ENCODE assay signal across 9 mouse cellular contexts in genomic region chr5:140609511-140610272, GRCm38 (mm10). TPM values are rescaled to one million over a fixed set of nuclear protein-coding genes. Genes with fewer than 3 reads are reported as not detected.
DNase-seq lines count a peak whose midpoint lies in the region; ATAC-seq and TF ChIP-seq lines count a peak whose summit lies in the region.
"Had no signal": no experiment of that assay in that cellular context is flagged by ENCODE, and none has a peak within 500 bp of the region (broad histone marks: within the 10 kb centered on the region; RNA-seq: fewer than 3 reads in every experiment).

No protein-coding gene starts in this region.

- no peak for TF ChIP-seq EP300 in liver, embryonic 14.5 days (IDR thresholded peaks at IDR 0.05; ENCODE audit: low read depth)

- peaks cover 80% of the 10 kb centered on the region for H3K27me3 ChIP-seq in forebrain, embryonic 10.5 days (ENCODE audit: poor library complexity, severe bottlenecking)
- H3K27me3 ChIP-seq in hindbrain, postnatal 0 days (ENCODE audit: insufficient read depth, low read length) = peaks cover 5% of the 10 kb centered on the region; the same call in 1 of the 2 replicates
- peaks cover 28% of the 10 kb centered on the region for H3K27me3 ChIP-seq in liver, embryonic 14.5 days (ENCODE audit: control insufficient read depth, insufficient read depth, low read length)

- peaks cover 95% of the 10 kb centered on the region for H3K4me1 ChIP-seq in forebrain, embryonic 10.5 days
- peaks cover 11% of the 10 kb centered on the region for H3K4me1 ChIP-seq in hindbrain, postnatal 0 days (ENCODE audit: insufficient read depth, low read length)
- peaks cover 31 to 39% of the 10 kb centered on the region in 2 experiments for H3K4me1 ChIP-seq in liver, embryonic 14.5 days (replicated peaks; ENCODE audit: control insufficient read depth in 2 of 2, insufficient read depth in 2 of 2, low read length in 1 of 2)

- peak overlapping the region; percentile 80 for H3K4me2 ChIP-seq in hindbrain, postnatal 0 days (ENCODE audit: low read depth, low read length)
- peak overlapping the region; percentile 83 for H3K4me2 ChIP-seq in liver, embryonic 14.5 days (ENCODE audit: low read depth)

- DNase-seq in cerebellum, postnatal 14 days = peak; percentile 43 to 55
- DNase-seq in cerebellum, adult 11-12 months = no peak
- no peak for DNase-seq in forebrain, embryonic 10.5 days (ENCODE audit: extremely low spot score, low spot score)
- DNase-seq in hindbrain, postnatal 0 days (ENCODE audit: low spot score) = peak; percentile 82
- DNase-seq in liver, embryonic 14.5 days (ENCODE audit: low read depth in 3 of 3, low spot score in 3 of 3) = no peak
- DNase-seq in neural tube, embryonic 10.5 days (ENCODE audit: extremely low spot score, low spot score) = peak; percentile 39
- no peak for DNase-seq in urinary bladder, postnatal 10 days (ENCODE audit: low spot score)

- peak; percentile 48 for ATAC-seq in CD4-positive, CD25-positive, alpha-beta regulatory T cell, adult 4 months
- ATAC-seq in hindbrain, postnatal 0 days = peak; percentile 33; the same call in 1 of the 2 replicates
- no peak for ATAC-seq in liver, embryonic 14.5 days (ENCODE audit: insufficient read depth)

- TF ChIP-seq CTCF in hindbrain, postnatal 0 days (IDR thresholded peaks at IDR 0.05; ENCODE audit: low read depth) = no peak
- TF ChIP-seq CTCF in liver, embryonic 14.5 days (IDR thresholded peaks at IDR 0.05; ENCODE audit: low read depth) = no peak

- 2% methylated on average over 13 of the region's 13 CpGs for WGBS in forebrain, embryonic 10.5 days
- 13% methylated on average over 13 of the region's 13 CpGs for WGBS in hindbrain, postnatal 0 days
- 28% methylated on average over 13 of the region's 13 CpGs for whole genome bisulfite sequencing in liver, embryonic 14.5 days (ENCODE audit: insufficient replicate concordance)

- H3K36me3 ChIP-seq in forebrain, embryonic 10.5 days (replicated peaks) = peaks cover 29% of the 10 kb centered on the region
- H3K36me3 ChIP-seq in hindbrain, postnatal 0 days (ENCODE audit: insufficient read depth, low read length) = 0 out of 2 replicates have a peak, but pooled peaks cover 4% of the 10 kb centered on the region
- H3K36me3 ChIP-seq in liver, embryonic 14.5 days (replicated peaks; ENCODE audit: control insufficient read depth, insufficient read depth, low read depth) = peaks cover 23% of the 10 kb centered on the region

- peak overlapping the region; percentile 95 for H3K27ac ChIP-seq in forebrain, embryonic 10.5 days
- peak overlapping the region; percentile 83 for H3K27ac ChIP-seq in hindbrain, postnatal 0 days
- no peak overlapping the region; the same call in 1 of the 2 replicates for H3K27ac ChIP-seq in liver, embryonic 14.5 days

- H3K4me3 ChIP-seq in forebrain, embryonic 10.5 days = peak overlapping the region; percentile 70
- peak overlapping the region; percentile 62 for H3K4me3 ChIP-seq in hindbrain, postnatal 0 days (ENCODE audit: low read length)
- peak overlapping the region; percentile 77 to 82 for H3K4me3 ChIP-seq in liver, embryonic 14.5 days (ENCODE audit: insufficient read depth in 1 of 2, low read depth in 2 of 2, low read length in 2 of 2)

- H3K9me3 ChIP-seq in forebrain, embryonic 10.5 days = no peaks in the 10 kb centered on the region
- H3K9me3 ChIP-seq in hindbrain, postnatal 0 days (ENCODE audit: low read length) = no peaks in the 10 kb centered on the region
- H3K9me3 ChIP-seq in liver, embryonic 14.5 days (ENCODE audit: control insufficient read depth, low read length) = no peaks in the 10 kb centered on the region

- H3K9ac ChIP-seq in hindbrain, postnatal 0 days (replicated peaks; ENCODE audit: low read length) = peak overlapping the region; percentile 75; the same call in 1 of the 2 replicates
- H3K9ac ChIP-seq in liver, embryonic 14.5 days (replicated peaks) = peak overlapping the region; percentile 84

RNA-seq across cellular contexts. Expression of gene Lfng, which starts 2.6 kb away (rescaled TPM):
- polyA plus RNA-seq in CD4-positive, CD25-positive, alpha-beta regulatory T cell, adult 4 months (2017; shearing (Covaris generic)) = 10 to 100 TPM; 24.2 to 26.2 TPM
- 33.1 and 33.3 TPM in 2 replicates for polyA plus RNA-seq in forebrain, embryonic 10.5 days (2016; fragmentation: Nextera tagmentation; extraction: Ambion mirVana)
- 81.4 and 112 TPM in 2 replicates for total RNA-seq in hindbrain, postnatal 0 days (2014; rRNA removed)
- 29.7 and 35.1 TPM in 2 replicates for polyA plus RNA-seq in hindbrain, postnatal 0 days (2015; fragmentation: Nextera tagmentation; extraction: Ambion mirVana)
- 12.1 and 15.8 TPM in 2 replicates for polyA plus RNA-seq in liver, embryonic 14.5 days (2012; rRNA removed)
- polyA plus RNA-seq in liver, embryonic 14.5 days (2014; fragmentation: Nextera tagmentation; extraction: Ambion mirVana) = 9.9 and 11.4 TPM in 2 replicates

RNA-seq across cellular contexts. Expression of gene Ttyh3, which starts 39.1 kb away (rescaled TPM):
- polyA plus RNA-seq in CD4-positive, CD25-positive, alpha-beta regulatory T cell, adult 4 months (2017; shearing (Covaris generic)) = 1 to 10 TPM; 4.9 to 6.7 TPM
- 31.6 and 35.7 TPM in 2 replicates for polyA plus RNA-seq in forebrain, embryonic 10.5 days (2016; fragmentation: Nextera tagmentation; extraction: Ambion mirVana)
- 253 and 260 TPM in 2 replicates for total RNA-seq in hindbrain, postnatal 0 days (2014; rRNA removed)
- 53.5 and 60.3 TPM in 2 replicates for polyA plus RNA-seq in hindbrain, postnatal 0 days (2015; fragmentation: Nextera tagmentation; extraction: Ambion mirVana)
- 8.3 and 10.1 TPM in 2 replicates for polyA plus RNA-seq in liver, embryonic 14.5 days (2012; rRNA removed)
- polyA plus RNA-seq in liver, embryonic 14.5 days (2014; fragmentation: Nextera tagmentation; extraction: Ambion mirVana) = 5.4 and 7.2 TPM in 2 replicates

RNA-seq across cellular contexts. Expression of gene Grifin, which starts 44.8 kb away (rescaled TPM):
- polyA plus RNA-seq in CD4-positive, CD25-positive, alpha-beta regulatory T cell, adult 4 months (2017; shearing (Covaris generic)) = 1 to 10 TPM; 1.5 to 3.8 TPM
- not detected in 2 replicates for polyA plus RNA-seq in forebrain, embryonic 10.5 days (2016; fragmentation: Nextera tagmentation; extraction: Ambion mirVana)
- not detected in 2 replicates for total RNA-seq in hindbrain, postnatal 0 days (2014; rRNA removed)
- polyA plus RNA-seq in hindbrain, postnatal 0 days (2015; fragmentation: Nextera tagmentation; extraction: Ambion mirVana) = 0.25 and 0.32 TPM in 2 replicates
- 2.5 and 2.7 TPM in 2 replicates for polyA plus RNA-seq in liver, embryonic 14.5 days (2012; rRNA removed)
- polyA plus RNA-seq in liver, embryonic 14.5 days (2014; fragmentation: Nextera tagmentation; extraction: Ambion mirVana) = 2.3 and 4.0 TPM in 2 replicates
- total RNA-seq: layer of hippocampus, postnatal 25 days had no signal

Comparison
In these comparisons a context has a peak if more than half of its experiments do, and no peak if none do; other contexts are left out.
1. DNase-seq: peak in cerebellum, postnatal 14 days (2 of 2), hindbrain, postnatal 0 days (single experiment) and neural tube, embryonic 10.5 days (single experiment); none in cerebellum, adult 11-12 months (single experiment), forebrain, embryonic 10.5 days (single experiment), liver, embryonic 14.5 days (0 of 3) and urinary bladder, postnatal 10 days (single experiment).
2. Peak in every context shown above with its lines, with median percentiles within 50 percentile points of each other: H3K4me3 ChIP-seq.